Mouse (Mus musculus): ENCODE results near the gene Heatr1. TPM values are rescaled to one million over a fixed set of nuclear protein-coding genes. Genes with fewer than 3 reads are reported as not detected.

Heatr1 gene
- total and polyA plus RNA-seq, 3 experiments, result 69.6 to 149 (median 92.3) TPM

DNA sequence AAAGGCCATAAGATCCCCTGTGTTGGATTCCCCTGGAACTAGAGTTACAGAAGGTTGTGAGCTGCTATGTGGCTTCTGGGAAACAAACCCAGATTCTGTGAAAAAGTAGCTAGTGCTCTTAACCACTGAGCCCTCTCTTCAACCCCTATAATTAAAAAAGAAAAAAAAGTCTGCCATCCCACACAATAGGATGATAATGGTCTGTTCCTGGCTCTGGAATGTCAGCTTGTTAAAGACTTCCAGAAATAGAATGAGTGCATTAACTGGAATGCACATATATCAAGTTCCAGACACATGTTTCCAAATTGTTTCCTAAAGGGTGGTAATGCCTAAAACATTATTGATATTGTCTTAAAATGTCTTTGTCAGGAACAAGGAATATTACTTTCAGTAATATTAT, 10.0 kb upstream of the Heatr1 start:
- no peaks in the 10 kb centered on the region for H3K4me1 ChIP-seq (ENCODE audit: control insufficient read depth in 1 of 2, insufficient read depth in 2 of 2)
- H3K9ac ChIP-seq (ENCODE audit: insufficient read depth, low read depth), result no peak overlapping the region
- dilution Hi-C loops (cut with MboI; ENCODE audit: extremely low pct_ligation_motif_present, extremely low pct_unique_long_range_greater_than_20kb, low sequenced_read_pairs), result no loop called here
- DNase-seq (ENCODE audit: extremely low read depth), result no peak
- no peaks in the 10 kb centered on the region for H3K27me3 ChIP-seq (replicated peaks)
- H3K79me2 ChIP-seq (replicated peaks; ENCODE audit: control insufficient read depth, extremely low read depth, insufficient read depth, poor library complexity, severe bottlenecking), result no peaks in the 10 kb centered on the region
- in situ Hi-C loops (cut with MboI; ENCODE audit: low pct_ligation_motif_present, low pct_unique_long_range_greater_than_20kb, low sequenced_read_pairs), result no loop called here
- no peak for TF ChIP-seq GABPA (IDR thresholded peaks at IDR 0.05; ENCODE audit: insufficient replicate concordance, low read depth, low read length)
- TF ChIP-seq JUND (conservative IDR thresholded peaks at IDR 0.05; ENCODE audit: low read depth, low read length), result no peak
- no peak for TF ChIP-seq NELFE (IDR thresholded peaks at IDR 0.05; ENCODE audit: low read depth, low read length)
- no peak for TF ChIP-seq HCFC1 (IDR thresholded peaks at IDR 0.05; ENCODE audit: low read depth, low read length)
- no peak for TF ChIP-seq TBP (conservative IDR thresholded peaks at IDR 0.05; ENCODE audit: low read depth, low read length)
- no peak for TF ChIP-seq CHD2 (IDR thresholded peaks at IDR 0.05; ENCODE audit: low read length)
- no peak for TF ChIP-seq ZC3H11A (IDR thresholded peaks at IDR 0.05; ENCODE audit: low read depth, low read length)
- no peak for TF ChIP-seq NRF1 (IDR thresholded peaks at IDR 0.05; ENCODE audit: low read depth, low read length)
- TF ChIP-seq TCF12 (IDR thresholded peaks at IDR 0.05; ENCODE audit: low read depth, low read length), result no peak
- no peak for TF ChIP-seq ETS1 (conservative IDR thresholded peaks at IDR 0.05; ENCODE audit: low read depth, low read length)
- no peak for TF ChIP-seq RAD21 (IDR thresholded peaks at IDR 0.05; ENCODE audit: low read depth, low read length)
- TF ChIP-seq EP300 (IDR thresholded peaks at IDR 0.05; ENCODE audit: low read length), result no peak
- H3K27ac ChIP-seq (ENCODE audit: insufficient read depth, low read depth), result no peak overlapping the region
- H3K36me3 ChIP-seq (replicated peaks in 1 of 2; ENCODE audit: control insufficient read depth in 1 of 2, insufficient read depth in 1 of 2, low read length in 1 of 2), result no peaks in the 10 kb centered on the region
- no peak overlapping the region for H3K4me2 ChIP-seq (ENCODE audit: insufficient read depth, low read depth, poor library complexity, severe bottlenecking)
- H3K9me3 ChIP-seq (replicated peaks; ENCODE audit: low read length), result peaks cover 3% of the 10 kb centered on the region
- H3K4me3 ChIP-seq (replicated peaks in 1 of 3; ENCODE audit: low read depth in 2 of 3, low read length in 2 of 3, poor library complexity in 1 of 3), result no peak overlapping the region

DNA sequence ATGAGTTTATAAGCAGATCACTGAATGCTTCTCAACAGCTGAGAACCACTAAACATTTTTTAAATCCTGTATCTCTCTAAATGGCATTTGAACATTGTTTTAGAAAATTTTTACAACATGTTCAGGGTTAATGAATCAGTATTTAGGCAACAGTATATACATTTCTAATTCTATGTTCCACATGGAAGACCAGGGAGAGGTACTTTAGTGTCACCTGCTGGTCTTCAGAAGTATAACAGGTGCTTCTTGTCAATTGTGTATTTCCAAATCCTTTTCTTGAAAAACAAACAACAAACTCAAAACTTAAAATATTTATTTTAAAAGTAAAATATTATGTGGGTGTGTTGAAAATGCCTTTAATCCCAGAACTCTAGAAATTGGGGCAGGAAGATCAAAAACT, 8.5 kb upstream of the Heatr1 start:
- Histone ChIP-seq H3K27ac (ENCODE audit: insufficient read depth, low read depth) (no peak overlapping the region), H3K4me1 (ENCODE audit: control insufficient read depth in 1 of 2, insufficient read depth in 2 of 2) (no peaks in the 10 kb centered on the region), H3K79me2 (replicated peaks; ENCODE audit: control insufficient read depth, extremely low read depth, insufficient read depth, poor library complexity, severe bottlenecking) (no peaks in the 10 kb centered on the region), H3K9ac (ENCODE audit: insufficient read depth, low read depth) (no peak overlapping the region), H3K4me3 (replicated peaks in 1 of 3; ENCODE audit: low read depth in 2 of 3, low read length in 2 of 3, poor library complexity in 1 of 3) (no peak overlapping the region), H3K9me3 (replicated peaks; ENCODE audit: low read length) (peaks cover 3% of the 10 kb centered on the region), H3K4me2 (ENCODE audit: insufficient read depth, low read depth, poor library complexity, severe bottlenecking) (no peak overlapping the region), H3K36me3 (replicated peaks in 1 of 2; ENCODE audit: control insufficient read depth in 1 of 2, insufficient read depth in 1 of 2, low read length in 1 of 2) (no peaks in the 10 kb centered on the region), H3K27me3 (replicated peaks) (no peaks in the 10 kb centered on the region)
- peak; percentile 23 for DNase-seq (ENCODE audit: extremely low read depth)
- dilution Hi-C loops (cut with MboI; ENCODE audit: extremely low pct_ligation_motif_present, extremely low pct_unique_long_range_greater_than_20kb, low sequenced_read_pairs) (no loop called here), in situ Hi-C loops (cut with MboI; ENCODE audit: low pct_ligation_motif_present, low pct_unique_long_range_greater_than_20kb, low sequenced_read_pairs) (no loop called here)
- TF ChIP-seq NRF1 (IDR thresholded peaks at IDR 0.05; ENCODE audit: low read depth, low read length) (no peak), RAD21 (IDR thresholded peaks at IDR 0.05; ENCODE audit: low read depth, low read length) (peak; percentile 98), CTCF (conservative IDR thresholded peaks at IDR 0.05 in 1 of 2, IDR thresholded peaks at IDR 0.05 in 1 of 2; ENCODE audit: low read depth in 2 of 2, low read length in 2 of 2) (peak; percentile 57 to 91), SMC3 (IDR thresholded peaks at IDR 0.05; ENCODE audit: low read depth, low read length) (peak; percentile 91), MYC (IDR thresholded peaks at IDR 0.05; ENCODE audit: low read depth, low read length) (peak; percentile 73), ZC3H11A (IDR thresholded peaks at IDR 0.05; ENCODE audit: low read depth, low read length) (peak; percentile 70)

All from CH12.LX (cell line).